Mouse (Mus musculus): Measurements from ENCODE around the gene Tmem164.
"Not testable (repeated sequence)": the region's sequence is repeated elsewhere in the genome, so short reads cannot be mapped to it uniquely, and the experiment has no call there.

The Tmem164 gene

DNA sequence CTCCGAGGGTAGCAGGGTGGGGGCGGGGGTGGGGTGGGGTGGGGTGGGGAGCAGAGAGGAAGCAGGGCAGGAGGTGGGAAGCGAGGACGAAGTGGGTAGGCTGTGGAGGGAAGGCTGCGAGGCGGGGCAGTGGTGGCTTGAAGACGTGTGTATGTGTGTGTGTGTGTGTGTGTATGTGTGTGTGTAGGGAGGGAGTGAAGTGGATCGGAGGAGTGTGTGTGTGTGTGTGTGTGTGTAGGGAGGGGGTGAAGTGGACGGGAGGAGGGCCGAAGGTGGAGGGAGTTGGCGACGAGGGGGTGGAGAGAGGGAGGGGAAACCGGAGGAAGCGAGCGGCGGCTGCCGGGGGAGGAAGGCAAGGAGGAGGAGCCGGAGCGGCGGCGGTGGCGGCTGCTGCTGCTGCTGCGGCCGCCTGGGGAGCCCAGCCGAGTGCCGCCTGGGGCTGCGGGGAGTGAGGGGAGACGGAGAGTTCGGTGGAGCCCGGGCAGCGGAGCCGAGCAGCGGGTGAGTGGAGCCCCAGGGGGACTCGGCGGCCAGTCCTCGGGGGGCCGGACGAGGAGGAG lies at the start of gene Tmem164:
Gene Tmem164, plus strand, starts transcription at position 351 of the 560 bp plus-strand sequence.
- peak; percentile 84 for DNase-seq

GRCm38 (mm10) chrX:142632990-142633389 lies 48.2 kb upstream of the Tmem164 start:
- DNase-seq: not testable (repeated sequence)

DNA sequence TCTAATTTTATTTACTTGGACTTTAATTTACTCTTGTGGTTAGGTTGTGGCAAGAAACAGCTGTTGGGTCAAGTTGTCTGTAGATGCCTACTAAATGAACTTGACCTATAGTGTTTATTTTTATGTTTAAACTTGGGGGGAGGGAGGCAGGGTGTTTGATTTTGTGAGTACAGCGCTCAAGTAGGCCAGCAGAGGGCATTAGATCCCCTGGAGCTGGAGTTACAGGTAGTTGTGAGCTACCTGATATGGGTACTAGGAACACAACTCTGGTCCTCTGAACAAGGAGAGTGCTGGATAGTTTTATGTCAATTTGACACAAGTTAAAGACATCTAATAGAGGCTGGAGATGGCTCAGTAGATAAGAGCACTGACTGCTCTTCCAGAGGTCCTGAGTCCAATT lies 34.0 kb upstream of the Tmem164 start:
- DNase-seq: no peak

GRCm38 (mm10) chrX:142650117-142650764 lies 31.0 kb upstream of the Tmem164 start:
- no peak for DNase-seq

DNA sequence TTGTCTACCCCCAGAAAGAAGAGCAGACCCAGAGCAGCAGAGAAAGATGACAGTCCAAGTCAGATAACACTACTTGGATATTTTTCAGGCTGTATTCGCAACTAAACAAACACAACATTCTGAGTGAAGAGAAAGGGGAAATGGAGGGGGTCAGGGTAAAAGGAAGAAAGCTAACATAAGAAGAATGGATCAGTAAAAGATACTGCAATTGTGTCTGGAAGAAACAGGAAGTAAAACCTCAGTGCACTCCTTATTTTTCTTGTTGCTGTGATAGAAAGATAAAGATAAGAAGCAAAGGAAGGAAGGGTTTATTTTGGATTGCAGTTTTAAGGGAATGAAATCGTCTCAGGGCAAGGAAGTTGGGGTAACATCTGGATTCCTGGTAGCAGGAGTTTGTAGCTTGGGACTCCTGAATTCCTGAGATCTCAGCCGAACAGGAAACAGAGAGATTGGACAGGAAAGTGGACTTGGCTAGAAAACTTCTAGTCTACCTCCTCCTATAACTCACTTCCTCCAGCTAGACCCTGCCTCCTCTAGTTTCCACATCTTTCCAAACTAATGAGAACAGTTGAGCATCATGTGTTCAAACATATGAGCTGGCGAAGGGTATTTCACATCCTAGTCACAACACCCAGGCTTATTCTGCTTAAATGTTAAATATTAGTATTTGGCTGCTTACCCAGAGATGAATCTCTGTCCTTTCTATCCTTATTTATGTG lies 16.3 kb upstream of the Tmem164 start:
- no peak for DNase-seq

GRCm38 (mm10) chrX:142665423-142665805 lies 15.8 kb upstream of the Tmem164 start:
- DNase-seq: no peak

DNA sequence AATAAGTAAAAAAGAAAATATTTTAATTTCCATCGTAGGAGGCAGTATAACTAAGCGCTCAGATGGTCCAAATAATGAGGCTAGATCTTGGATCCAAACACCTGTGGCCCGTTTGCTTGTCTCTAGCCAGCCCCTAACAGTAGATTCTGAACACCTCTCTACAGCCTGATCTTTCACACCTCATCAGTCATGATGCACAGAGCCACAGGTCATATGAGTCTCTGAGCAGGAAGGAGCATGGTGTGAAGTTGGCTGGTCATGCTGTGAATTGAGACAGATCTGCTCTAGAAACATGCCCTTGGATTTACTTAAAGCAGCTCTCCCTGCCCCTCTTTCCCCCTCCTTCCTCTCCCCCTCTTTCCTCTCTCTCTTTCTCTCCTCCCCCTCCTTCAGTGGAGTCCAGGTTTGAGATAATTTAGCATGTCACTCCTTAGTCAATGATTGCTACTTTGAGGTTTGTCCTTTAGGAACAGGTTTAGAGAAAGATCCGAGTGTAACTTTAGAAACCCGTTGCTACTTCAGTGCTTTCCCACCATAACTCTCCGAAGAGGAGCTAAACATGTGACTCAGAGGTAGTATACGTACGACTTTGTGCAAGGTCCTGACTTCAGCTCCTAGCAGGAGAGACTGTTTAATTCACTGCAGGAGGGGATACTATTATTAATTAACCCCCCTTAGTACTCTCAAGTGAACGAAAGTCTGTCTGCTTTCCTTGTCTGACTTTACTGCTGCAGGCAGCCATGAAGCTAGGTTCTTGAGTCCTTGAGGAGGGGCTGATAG lies 11.7 kb upstream of the Tmem164 start:
- no peak for DNase-seq

DNA sequence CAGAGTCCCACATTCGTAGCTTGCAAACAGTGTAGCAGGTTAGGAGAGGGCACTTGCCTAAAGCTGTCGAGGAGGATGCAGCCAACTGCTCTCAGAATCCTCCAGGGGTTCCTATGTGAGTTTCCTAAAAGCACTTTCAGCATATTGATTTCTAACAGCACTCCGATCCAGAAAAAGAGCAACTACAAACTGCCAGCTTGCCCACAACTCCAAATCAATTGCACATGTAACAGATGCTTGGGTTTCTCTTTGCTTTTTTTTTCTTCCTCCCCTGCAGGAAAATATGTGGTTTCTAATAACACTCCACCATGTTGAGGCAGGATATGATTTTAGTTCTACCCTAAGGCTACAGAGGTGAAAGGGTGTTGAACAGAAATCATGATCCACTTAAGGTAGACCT lies 11.1 kb upstream of the Tmem164 start:
- DNase-seq: no peak

DNA sequence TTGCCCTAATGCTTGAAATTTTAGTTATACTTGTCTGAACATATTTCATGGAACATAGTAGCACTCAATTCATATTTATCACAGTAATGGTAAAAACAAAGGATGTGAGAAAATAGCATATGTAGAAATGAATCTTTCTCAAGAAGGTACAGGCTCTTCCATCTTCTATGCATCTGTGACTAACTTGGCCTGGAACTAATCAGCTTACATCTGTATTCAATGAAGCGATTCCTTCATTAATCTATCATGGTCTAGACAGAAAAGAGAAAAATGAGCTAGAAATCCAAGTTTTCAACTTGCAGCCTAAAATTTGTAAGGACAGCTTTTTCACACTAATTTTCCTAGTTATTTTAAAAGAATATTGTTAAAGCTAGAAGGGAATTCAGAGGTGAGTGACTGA lies 10.1 kb upstream of the Tmem164 start:
- DNase-seq: no peak

- DNase-seq: no peak
Measured at GRCm38 (mm10) chrX:142672701-142673100, 8.5 kb upstream of the Tmem164 start.

DNA sequence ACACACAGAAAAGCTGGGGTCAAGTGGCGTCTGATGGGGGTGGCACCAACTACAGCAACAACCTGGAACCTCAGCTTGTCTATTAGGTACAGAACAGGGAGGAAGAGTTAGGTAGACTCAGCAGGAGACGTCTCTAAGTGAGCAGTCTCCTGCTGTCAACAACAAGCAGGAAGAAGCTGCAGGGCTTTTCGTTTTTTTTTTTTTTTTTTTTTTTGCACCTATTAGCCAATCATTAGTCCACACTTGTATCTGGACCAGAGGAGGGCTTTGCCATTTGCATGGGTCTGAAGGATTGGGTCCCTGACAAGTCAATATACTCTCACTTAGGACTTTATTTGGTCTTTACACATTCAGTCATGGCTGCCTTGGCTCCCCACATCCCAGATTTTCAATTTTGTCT lies 4.0 kb upstream of the Tmem164 start:
- DNase-seq: no peak

DNA sequence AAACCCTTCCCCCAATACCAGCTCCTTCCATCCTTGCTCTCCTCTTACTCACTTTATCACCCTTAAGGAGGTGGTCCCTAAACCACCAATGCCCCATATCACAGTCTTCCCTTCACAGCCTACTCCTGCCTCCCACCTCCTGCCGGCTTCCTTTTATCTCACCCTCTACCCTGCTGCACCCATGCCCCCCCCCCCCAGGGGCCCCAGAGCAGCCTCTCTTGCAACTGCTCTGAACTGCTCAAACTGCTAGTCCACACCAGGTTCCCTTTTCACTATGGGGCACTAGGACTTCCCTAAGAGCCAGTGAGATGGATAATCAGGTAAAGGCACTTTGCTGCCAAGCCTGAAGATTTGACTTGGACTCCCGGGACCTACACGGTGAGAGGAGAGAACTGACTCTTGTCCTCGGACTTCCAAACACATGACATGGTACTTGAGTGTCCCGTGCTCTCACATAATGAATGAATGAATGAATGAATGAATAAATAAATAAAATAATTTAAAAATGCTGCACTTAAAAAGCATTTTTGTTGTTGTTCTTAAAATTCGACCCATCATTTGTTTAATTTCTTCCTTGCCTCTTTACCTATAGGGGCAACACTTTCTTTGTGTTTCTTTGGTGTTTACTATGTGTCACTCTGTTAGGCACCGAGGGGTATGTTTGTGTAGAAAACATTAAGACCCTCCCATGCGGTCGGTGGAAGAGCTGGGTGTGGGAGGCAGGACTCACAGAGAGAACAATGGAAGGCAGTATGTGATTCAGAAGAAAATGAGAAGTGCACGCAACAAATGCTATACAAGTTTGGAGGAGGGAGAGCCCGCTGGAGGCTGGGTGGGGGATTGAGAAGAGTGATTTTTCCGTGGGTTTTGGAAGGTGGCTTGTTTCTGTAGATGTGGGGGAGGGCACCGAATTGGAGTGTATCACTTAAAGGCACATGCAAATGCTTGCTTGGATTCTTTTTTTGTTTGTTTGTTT lies 2.4 kb upstream of the Tmem164 start:
- DNase-seq: no peak

DNA sequence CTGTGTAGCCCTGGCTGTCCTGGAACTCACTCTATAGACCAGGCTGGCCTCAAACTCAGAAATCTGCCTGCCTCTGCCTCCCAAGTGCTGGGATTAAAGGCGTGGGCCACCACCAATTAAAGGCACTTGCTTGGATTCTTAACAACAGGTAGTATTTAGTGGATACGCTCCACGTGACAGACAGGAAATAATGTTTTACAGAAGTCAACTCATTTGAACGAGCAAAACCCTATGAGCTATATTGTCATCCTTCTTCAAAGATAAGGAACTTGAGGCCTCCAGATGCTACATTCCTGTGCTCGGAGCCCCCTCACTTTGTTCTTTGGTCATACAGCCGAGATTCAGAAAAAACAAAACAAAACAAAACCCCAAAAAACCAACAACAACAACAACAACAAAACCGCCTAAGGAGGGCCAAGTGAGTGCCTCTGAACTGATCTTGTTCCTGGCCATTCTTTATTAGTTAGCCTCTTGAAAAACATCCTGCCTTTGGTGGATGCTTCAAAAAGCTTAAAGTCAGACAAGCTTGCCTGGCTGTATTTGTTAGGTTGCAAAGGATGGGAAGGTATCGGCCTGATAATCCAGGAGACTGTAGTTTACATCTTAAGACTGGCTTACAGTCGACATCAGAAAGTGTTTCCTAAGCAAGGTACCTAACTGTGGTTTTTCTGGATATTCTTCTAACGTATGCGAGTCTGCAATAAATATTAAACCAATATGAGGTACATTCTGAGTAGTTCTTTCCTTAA lies 1.5 kb upstream of the Tmem164 start:
- DNase-seq: no peak

DNA sequence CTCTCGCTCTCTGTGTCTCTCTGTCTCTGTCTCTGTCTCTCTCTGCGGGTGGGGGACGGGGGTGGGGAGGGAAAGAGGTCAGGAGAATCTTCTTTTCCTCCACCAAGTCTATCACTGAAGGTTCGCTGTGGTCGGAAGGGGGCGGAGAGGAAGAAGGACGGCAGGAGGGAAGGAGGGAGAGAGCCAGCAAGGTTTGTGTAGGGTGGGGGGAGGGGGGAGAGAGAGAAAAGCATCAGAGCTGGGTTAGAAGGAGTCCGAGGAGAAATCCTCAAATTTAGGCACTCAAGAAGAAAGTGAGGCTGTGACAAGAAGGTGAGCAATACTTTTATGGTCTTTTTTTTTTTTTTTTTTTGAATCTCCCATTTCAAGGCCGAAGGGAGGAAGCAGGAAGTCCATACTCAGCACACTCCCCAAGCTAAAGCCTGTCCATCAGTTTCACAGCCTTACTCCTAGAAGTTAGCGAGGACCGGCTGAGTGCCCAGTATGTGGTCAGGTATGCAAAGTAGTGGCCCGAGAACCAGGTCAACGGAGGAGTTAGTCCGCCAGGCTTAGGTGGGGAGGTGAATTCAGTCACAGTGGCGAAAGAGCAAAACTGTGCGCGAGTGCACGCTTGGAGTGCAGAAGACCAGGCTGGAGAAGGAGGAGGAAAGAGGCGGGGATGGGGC lies 683 bp upstream of the Tmem164 start:
- DNase-seq: peak; percentile 54

DNA sequence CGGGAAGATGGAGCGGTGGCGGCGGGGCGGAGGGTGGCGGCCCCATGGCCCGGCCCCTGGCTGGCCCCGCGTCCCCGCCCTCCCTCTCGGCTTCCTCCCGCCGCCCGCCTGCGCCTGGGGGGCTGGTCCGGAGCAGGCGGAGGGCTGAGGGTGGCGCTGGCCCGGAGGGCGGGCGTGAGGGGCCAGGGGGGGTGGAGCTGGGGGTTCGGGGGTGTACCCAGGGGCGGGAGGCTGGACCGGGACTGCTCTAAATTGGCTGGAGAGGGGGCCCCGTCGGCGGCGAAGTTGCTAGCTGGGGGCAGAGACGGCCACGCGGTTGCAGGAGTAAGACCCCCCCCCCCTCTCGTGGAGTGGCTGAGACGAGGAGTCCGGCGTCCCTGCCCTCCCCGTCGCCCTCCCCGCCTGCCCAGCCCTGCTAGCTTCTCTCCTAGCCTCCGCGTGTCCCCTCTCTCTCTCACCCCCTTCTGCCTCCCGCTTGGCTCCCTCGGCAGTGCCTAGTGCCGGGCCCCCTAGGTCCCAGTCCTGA lies 473 bp downstream of the Tmem164 start:
- DNase-seq: peak; percentile 68

- peak; percentile 50 for DNase-seq
Measured at GRCm38 (mm10) chrX:142682176-142682820, 1.1 kb downstream of the Tmem164 start.

GRCm38 (mm10) chrX:142682990-142683389 lies 1.8 kb downstream of the Tmem164 start:
- DNase-seq: peak; percentile 65

- no peak for DNase-seq
Measured at GRCm38 (mm10) chrX:142684674-142685073, 3.5 kb downstream of the Tmem164 start.

DNA sequence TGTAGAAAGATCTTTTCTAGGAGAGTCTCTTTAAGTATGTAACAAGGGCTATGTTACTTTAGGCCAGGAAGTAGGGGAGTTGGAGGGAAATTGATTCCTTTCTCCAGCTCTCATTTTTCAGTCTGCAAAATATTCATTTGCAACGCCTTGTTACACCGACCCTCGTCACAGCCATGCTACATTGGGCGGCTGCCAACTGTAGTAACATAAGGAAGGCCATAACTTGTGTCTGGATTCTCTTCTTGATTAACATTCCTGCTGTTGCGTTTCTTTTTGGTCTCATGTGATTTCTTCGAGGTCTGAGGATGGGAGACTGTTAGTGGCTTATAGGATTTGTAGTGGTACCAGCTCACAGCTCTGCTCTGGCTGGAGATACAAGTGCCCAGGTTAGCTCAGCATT lies 4.5 kb downstream of the Tmem164 start:
- DNase-seq: no peak

- DNase-seq: no peak
Measured at GRCm38 (mm10) chrX:142688509-142688908, 7.3 kb downstream of the Tmem164 start.
